Mouse (Mus musculus) CH12.LX (cell line): Measurements from ENCODE around the gene Sgms1.

ENCODE experiments used
- IRF4 ChIP-seq: IDR thresholded peaks from 2 replicates; pipeline ENCODE4 v1.6.1; 2014; ENCODE audit warnings: low read depth, mild to moderate bottlenecking, inconsistent platforms, low read length, improper control_type of control experiment
- POLR2A ChIP-seq: IDR thresholded peaks from 2 replicates; pipeline ENCODE4 v1.6.1; 2011; ENCODE audit warnings: low read depth, mild to moderate bottlenecking, improper control_type of control experiment, low read length

- TF ChIP-seq IRF4 (no peak), POLR2A (no peak)
Measured at GRCm38 (mm10) chr19:32279400-32279799, 110.1 kb downstream of the Sgms1 start.
